Mouse (Mus musculus) retina, postnatal 1 day (tissue): ENCODE measurements around the gene Snx3.
A peak's percentile ranks its signal among the peaks of the same experiment; 100 is the strongest.

ENCODE experiments used
- DNase-seq: peaks from one replicate; pipeline ENCODE4 v3.0.0-alpha.2; 2012

Snx3 gene

DNA sequence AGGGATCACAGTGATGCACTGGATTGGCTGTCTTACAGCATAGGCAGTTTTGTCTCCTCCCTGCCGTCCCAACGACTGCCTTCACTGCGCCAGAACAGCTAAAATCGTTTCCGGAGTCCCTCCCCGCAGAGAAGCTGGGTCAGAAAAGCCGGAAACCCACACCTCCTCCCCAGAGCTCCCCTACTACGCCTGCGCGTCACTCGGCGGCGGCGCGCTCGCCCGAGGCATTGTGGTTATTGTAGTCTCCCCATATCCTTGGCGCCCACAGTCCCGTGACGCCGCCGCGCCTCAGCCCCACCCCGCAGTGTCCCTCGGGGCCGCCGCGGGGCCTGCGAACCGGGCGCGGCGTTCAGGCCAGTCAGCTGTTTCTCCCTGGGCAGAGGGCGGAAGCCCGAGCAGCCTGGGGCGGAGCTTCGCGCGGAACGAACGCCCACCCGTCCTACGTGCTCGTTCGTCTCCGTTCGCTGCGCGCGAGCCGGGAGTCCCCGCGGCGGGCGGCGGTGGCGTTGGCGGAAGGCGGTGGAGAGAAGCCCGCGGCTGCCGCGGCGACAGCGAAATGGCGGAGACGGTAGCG is at the start of gene Snx3:
Gene Snx3, plus strand, starts transcription at position 256 of the 574 bp plus-strand sequence.
- peak; percentile 99 for DNase-seq

DNA sequence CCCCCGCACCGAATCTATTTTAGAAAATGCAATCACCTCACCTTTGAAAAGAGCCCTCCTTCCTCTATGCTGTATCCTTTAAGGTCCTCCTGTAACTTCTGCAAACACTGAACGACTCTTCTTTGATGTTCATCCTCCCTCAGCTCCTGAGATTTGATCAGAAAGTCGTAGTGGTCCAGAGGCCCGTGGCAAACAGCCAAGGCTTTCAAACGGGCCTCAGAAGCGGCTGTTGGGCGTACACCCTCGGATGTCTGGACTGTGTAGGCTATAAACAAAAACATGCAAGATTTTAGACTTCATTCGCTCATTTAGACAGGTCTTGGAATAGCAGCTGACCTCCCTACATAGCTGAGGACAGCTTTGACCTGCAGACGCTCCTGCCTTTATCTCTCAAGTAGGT is 47.6 kb upstream of the Snx3 start:
- DNase-seq = no peak

DNA sequence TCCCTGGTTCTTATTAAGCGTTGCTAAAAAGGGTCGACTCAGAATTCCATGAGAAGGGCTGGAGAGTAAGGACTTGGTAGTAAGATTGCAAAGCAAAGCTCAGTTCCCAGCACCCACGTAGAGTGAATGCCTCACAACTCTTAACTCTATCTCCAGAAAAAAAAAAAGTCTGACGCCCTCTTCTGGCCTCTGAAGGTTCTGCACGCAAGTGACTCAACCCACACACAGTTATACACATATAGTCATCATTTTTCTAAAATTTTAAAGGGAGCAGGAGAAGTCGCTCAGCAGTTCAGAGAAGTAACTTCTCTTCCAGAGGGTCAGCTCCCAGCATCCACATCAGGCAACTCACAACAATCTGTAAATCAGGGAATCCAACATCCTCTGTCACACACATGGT is 47.1 kb upstream of the Snx3 start:
- DNase-seq = no peak

DNA sequence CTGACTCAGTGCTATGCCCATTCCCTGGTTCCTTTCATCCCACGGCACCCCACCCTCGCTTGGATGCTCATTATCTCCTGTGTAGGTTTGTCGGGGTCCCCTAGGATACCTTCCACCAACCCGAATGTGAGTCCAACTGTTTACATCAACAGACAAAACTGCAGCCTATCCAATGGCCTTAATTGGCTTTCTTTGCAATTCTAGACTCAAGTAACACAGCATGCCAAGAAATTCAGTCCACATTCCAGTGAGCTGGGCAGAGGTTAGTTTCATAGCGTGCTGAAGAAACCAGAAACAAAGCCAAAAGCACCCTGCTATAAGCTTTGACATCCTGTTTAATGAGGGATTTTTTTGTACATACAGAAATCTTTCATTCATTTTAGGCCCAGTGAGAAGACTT is 45.8 kb upstream of the Snx3 start:
- no peak for DNase-seq

DNA sequence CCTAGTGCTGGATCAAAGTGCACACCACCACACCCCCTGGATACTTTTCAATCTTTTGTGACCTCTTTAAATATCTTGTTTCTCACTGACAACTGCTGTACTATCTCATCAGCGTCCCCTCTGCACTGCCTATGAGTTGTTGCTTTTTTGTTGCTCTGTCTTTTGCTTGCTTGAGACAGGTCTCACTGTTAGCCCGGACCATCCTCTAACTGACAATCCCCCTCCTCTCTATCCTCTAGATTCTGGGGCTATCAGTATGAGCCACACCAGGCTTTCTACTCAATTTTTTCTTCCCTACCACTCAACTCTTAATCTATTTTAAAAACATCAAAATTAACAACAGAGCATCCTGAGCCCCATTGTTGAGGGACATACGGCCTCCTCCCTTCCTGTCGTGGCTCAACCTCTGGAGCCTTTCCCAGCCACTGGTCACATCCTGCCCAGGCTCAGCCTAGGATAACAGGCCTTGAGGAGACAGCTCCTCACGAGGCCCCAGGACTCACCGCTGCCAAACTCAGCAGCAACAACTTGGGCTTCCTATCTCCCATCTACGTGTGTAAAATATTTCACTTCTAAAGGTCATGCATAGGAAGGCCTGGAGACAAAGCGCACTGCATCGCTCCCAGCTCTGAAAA is 44.2 kb upstream of the Snx3 start:
- DNase-seq = no peak

DNA sequence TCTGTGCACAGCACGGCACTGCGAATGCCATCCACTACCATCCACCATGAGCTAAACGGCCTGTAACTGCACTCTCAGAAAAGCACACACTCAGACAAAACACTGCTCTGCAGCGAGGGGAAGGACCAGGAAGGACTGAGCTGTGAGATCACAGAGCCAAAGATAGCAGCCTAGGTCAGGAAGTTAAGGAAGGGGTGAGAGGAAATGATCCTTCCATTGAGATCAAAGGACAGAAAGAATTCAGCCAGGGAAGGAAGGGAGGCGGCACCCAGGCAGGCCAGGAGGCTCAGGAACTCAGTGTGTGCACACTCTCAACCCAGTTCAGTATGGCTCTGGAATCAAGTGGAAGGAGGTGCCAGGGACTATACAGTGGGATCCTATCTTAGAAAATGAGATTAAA is 37.6 kb upstream of the Snx3 start:
- no peak for DNase-seq

DNA sequence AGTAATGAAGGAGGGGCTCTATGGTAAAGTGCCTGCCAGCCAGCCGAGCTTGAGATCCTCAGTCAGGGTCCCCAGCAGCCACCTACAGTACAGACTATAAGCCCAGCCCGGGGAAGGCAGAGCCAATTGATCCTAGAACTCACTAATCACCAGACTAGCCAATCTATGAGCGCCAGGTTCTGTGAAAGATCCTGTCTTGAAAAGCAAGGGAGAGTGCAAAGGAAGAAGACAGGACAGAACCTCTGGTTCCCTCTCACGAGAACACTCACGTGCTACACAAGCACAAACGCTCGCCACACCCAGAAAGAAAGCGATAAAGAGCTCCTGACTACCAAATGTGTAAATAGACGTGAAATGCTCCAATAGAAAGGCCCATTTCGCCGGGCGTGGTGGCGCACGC is 37.0 kb upstream of the Snx3 start:
- no peak for DNase-seq

DNA sequence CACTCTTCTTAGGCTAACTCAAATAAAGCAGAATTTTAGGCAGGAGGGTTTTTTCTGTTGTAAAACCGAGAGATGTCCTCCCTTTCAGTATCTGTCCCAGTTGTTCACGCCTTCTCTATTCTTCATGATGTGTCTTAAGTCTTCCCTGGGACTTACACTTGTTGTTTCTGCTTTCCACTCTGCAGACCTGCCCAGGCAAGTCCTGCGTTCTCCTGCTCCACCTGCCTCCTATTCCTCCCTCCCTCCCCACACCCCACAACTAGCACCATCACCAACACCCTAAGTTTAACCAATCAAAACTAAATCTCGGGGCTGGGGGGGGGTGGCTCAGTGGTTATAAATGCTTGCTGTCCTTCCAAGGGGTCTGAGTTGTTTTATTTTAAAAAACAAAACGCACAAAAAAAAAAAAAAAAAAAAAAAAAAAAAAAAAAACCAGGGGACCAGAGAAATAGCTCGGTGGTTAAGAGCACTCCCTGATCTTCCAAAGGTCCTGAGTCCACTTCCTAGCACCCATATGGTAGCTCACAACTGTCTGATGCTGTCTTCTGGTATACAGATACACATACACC is 26.8 kb upstream of the Snx3 start:
- no peak for DNase-seq

DNA sequence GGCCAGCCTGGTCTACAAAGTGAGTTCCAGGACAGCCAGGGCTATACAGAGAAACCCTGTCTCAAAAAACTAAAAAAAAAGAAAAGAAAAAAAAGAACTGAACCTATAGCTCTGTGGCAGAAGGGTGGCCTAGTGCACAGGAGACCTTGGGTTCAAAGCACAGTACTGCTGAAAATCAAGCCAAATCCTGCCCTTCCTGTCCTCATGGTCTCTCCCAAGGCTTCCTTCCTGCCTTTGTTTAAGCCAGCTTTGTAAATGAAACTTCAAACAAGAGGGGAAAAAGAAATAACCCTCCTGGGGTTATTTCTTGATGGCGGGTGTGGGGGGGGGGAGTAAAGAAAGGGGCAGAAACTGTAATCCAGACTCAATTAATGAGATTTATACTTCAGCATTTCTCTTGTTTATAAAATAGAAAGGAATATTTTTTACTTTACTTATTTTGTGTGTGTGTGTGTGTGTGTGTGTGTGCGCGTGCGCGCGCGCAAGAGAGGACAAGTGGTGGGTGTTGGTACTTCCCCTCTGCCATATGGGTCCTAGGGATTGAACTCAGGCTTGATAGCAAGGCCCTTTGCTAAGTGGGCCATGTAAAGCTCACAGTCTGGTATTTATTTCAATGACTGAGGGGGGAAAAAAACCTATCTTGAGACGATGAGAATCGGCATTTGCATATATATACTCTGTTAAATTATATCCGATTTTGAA is 24.9 kb upstream of the Snx3 start:
- DNase-seq = no peak

DNA sequence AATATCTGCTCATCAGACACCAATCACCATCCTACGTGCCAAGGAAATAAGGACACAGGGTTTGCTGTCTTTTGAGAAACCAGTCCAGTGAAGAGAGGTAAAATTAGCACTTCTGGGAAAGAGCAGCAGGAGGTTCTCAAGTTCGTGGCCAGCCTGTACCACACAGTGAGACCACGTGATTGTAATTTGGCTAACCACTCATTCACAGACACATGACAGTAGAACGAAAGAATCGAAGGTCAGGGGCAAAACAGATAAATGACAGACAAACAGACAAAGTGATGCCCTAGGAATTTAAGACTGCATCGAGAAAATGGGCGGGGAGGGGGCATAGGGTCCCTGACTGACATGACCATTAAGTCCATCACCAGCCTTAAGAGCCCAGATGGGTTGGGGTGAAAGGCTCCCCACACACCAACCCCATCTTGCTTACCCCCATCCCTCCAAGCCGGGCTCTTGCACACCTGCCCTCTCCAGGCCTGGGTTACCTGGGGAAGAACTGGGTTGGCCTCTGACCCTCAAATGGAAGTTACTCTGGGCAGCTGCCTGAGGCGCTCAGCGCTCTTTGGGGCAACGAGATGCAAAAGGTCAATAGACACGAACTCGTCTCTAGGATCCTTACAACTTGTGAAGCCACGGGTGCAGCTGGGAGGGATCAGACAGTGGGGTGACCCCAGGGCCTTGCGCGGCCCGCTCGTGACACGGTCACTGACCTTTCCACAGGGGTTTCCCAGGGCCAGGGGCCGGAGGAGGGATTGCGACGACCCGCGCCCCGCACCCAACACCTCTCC is 24.1 kb upstream of the Snx3 start:
- DNase-seq = no peak

DNA sequence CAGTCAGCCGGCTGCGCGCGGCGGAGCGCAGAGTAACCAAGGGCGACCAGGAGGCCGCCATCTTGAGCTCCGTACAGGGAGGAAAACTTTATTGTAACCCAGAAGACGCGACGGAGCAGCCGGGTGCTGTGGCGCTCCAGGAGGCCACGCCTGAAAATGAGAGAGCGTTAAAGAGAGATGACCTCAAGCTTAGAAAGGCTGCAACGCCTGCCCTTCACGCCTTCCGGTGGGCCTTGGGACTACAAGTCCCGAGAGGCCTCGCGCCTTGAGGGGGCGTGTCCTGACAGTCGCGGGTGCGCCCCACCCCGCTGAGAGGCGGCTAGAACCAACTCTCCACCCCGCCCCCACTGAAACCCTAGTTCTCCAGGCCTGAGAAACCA is 23.5 kb upstream of the Snx3 start, which contains the start of gene Afg1l:
Gene Afg1l, minus strand, starts transcription at position 225 of the 380 bp plus-strand sequence.
- DNase-seq = peak; percentile 95

DNA sequence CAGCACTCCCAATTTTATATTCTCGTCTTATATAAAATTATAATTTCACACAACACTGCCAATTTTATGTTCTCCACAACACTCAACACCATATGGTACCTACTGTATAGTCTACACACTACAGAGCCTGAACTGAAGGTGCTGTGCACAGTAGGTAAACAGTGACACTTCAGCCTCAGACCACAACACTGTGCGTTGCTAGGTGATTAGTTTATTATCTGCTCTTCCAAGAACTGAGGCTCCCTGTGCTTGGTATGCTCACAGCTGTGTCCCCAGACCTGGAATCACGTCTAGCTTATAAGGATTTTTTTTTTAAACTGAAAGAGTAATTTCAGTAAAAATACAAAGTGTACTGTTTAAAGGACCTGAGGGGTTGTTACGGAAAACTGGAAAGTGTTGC is 21.1 kb upstream of the Snx3 start:
- DNase-seq = no peak

DNA sequence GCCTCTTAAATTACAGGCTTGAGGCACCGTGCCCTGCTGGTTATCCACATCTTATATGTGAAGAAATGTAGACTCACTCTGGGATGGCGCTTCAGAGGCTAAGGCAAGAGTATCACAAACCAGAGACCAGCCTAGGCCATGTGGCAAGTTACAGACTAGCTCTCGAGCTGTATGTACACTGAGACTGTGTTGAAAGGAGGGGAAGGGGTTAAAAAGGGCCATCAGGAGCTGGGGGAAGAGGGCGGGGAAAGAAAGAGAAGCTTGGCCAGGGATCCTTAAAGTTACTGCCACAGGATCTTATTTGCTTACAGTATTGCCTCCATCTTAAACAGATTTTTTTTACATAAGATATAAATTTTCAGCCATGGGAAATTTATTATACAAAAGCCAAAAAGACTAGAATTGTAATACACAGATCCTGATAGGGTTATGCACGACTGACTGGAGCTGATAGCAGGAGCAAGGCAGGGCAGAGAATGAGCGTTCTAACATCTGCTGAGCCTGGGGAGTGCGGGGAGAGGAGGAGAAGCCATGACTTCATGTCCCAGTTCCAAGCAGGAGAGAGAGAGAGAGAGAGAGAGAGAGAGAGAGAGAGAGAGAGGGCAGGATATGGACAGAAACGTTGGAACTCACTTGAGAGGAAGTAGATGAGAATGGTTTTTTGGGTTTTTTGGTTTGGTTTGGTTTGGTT is 13.1 kb upstream of the Snx3 start:
- DNase-seq = peak; percentile 53

DNA sequence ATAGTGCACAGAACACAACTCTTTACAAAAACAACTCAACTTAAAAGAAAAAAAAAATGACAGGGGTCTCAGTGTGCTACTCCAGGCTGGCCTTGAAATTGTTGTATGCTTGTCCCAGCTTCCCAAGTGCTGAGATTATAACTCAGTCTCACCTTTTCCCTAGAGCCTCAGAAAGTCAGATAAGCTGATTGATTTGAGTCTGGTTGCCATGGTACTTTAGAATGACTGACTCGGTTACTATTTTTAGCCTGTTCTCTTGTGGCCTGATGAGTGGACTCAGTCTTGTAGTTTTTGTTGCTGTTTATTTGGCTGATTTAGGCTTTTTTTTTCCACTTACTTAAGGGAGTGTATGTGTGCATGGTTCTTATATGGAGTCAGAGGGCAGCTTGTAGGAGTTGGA is 10.7 kb upstream of the Snx3 start:
- peak; percentile 42 for DNase-seq

DNA sequence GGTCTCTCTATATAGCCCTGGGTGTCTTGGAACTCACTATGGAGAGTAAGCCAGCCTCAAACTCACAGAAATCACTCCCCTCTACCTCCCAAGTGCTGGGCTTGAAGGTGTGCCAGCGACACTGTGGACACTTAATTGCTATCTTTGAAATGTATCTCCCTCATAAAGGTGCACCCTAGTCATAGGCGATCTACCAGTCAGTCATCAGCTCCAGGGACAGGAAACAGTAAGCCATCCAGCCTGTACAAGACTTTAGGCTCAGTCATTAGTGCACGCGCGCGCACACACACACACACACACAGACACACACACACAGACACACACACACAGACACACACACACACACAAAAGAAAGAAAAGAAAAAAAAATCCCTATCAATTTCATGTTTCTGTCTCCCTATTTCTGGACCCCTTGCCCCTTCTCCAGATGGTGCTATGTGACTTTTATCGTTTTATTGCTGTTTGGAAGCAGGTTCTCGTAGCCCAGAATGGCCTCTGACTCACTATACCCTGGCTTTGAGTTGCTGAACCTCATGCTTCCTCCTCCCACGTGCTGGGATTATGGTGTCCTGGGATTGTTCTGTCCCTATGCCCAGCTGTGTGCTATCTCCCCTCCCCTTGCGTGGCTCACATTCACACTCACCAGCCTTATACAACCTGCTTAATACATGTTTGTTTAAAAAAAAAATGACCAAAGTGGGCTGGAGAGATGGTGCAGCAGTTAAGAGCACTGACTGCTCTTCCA is 9.6 kb upstream of the Snx3 start:
- DNase-seq = no peak

DNA sequence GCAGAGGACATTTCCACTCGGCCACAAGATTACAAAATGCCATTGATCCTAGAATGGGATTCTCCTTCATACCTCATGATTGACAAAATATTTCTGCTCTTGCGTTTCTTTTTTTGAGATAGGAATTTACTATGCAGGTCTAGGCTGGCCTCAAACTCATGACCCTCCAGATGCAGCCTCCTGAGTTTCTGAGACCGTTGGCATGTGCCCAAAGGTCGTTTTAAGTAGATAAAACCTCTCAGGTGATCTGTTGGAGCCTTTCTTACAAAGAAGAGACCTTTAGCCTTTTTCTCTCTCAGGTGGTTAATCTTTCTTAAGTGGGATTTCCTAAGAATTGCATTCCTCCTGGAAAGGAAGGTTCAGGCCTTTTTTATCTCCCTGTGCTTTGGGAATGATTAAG is 8.8 kb upstream of the Snx3 start:
- no peak for DNase-seq

DNA sequence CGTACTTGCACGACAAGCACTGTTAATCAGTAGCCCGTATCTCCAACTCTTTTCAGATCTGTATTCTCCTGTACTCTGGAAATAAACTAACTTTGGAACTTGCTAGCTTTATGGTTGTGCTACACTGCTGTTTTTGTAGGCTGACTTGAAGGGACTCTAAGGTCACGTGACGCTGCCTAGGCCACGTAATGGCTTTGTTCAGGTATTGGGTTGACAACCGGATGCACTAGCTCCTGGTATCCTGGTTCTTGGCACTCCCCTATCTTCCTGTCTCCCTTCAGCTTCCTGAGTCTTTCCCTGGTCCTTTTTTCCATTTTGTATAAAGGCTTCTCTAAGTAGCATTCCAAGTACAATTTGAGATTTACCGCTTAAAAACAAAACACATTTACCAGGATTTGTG is 1.2 kb upstream of the Snx3 start:
- DNase-seq = no peak

DNA sequence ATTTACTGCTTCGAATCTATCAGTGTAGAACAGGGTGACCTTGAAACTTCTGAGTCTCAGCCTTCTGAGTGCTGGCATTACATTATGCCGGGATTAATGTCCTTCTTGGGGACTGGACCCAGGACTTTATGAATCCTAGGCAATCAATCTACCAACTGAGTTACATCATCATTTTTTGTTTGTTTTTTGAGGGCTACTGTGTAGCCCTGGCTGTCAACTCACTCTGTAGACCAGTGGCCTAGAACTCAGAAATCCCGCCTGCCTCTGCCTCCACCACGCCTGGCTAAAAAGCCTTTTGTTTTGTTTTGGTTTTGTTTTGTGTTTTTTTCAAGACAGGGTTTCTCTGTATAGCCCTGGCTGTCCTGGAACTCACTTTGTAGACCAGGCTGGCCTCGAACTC is 669 bp upstream of the Snx3 start:
- no peak for DNase-seq

DNA sequence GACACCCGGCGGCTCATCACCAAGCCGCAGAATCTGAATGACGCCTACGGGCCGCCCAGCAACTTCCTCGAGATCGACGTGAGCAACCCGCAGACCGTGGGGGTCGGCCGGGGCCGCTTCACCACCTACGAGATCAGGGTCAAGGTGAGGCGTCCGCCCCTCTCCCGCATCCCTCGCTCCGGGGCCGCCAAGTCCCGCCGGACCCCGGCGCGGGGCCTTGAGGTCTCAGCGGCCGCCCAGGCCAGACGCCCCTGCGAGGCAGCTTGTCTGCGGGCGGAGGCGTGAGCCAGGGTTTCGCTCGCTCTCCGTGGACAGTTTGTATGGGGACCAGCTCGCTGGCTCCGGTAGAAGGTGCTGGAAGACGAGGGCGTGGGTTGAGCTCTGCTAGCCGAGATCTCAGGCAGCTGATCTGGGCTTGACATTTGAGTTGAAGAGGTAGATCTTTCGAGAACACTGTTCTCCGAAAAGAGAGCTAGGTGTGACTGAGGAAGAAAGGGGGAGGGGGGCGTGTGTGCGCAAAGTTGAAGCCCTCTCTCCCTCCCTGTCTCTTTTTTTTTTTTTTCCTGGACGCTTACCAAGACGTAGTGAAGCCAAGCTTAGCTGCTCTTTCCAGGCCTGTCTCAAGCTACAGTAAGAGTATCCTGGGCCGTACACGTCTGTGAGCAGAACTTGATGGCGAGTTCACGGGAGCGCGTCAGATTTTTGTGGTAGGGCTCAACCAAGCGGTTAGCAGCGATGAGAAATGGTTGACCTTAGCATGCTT is 700 bp downstream of the Snx3 start:
- DNase-seq = no peak

DNA sequence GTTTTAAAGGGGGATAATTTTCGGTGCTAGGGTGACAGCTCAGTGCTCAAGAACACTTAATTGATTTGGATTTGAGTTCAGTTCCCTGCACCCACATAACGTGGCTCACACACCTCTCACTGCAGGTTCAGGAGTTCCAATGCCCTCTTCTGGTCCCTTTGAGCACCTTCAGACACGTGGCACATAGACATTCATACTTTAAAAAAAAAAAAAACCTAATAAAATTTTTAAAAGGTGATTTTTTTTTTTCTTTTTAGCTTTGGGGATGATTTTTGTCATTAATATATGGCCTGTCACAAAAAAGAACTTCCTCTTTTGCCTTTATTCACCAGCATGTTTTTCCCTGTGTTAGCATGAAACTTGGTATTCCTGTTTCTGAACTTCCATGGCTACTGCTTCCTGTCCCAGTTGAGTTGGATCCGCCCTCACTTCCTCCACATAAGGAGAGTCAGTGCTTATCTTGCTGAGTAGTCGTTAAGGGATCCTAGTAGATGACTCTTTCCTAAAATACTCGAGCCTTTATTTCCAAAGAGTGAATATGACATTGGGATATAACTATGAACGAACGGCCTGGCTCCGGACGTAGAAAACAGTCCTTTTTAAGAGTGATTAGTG is 2.4 kb downstream of the Snx3 start:
- DNase-seq = no peak

DNA sequence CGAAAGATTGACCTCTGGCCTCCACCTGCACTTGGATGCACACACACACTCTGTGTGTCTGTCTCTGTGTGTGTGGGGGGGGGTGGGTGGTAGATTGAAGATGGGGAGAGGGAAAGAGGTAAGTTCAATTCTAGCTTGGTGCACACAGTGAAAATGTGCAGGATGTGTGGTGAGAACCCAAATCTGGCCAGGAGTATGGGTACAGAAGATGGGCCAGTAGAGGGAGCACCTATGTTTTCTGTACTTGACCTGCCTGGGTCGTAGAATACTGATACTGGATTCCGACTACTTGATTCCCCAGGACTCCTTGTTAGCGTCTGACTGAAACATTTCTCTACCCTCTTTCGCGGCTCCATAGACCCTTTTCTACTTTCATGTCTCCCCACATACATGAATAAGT is 8.3 kb downstream of the Snx3 start:
- no peak for DNase-seq
